Mouse (Mus musculus): ENCODE measurements at regions not wholly inside any gene's neighbourhood (a gene's known extent, or its start where the extent isn't known, plus 50 kb on each side); places are given as distances from the start of the nearest gene placed in this dataset.

- ATAC-seq (ENCODE audit: insufficient read depth, low FRiP score, low TSS enrichment) (no peak), DNase-seq (ENCODE audit: low spot score) (no peak)
- no peak overlapping the region for H3K9ac ChIP-seq (ENCODE audit: low read length)
- no peaks in the 10 kb centered on the region for H3K9me3 ChIP-seq (ENCODE audit: control insufficient read depth, low read length)
- no peaks in the 10 kb centered on the region for H3K4me1 ChIP-seq (ENCODE audit: control insufficient read depth, insufficient read depth, low read length)
- no peak overlapping the region for H3K4me3 ChIP-seq (ENCODE audit: low read depth, low read length)
- no peak overlapping the region for H3K4me2 ChIP-seq (ENCODE audit: low read depth)
- no peak overlapping the region for H3K27ac ChIP-seq (ENCODE audit: low read depth, low read length)
- 65% methylated on average over 9 of the region's 9 CpGs for WGBS
- no peaks in the 10 kb centered on the region for H3K27me3 ChIP-seq (ENCODE audit: control insufficient read depth, insufficient read depth, low read length)
- H3K36me3 ChIP-seq (ENCODE audit: control insufficient read depth, insufficient read depth, low read length): no peaks in the 10 kb centered on the region
These were observed 172.7 kb upstream of the Fstl4 start for GRCm38 (mm10) chr11:52591596-52592180.

- Histone ChIP-seq H3K27me3 (ENCODE audit: control insufficient read depth, insufficient read depth, low read length) (no peaks in the 10 kb centered on the region), H3K4me2 (ENCODE audit: low read depth) (no peak overlapping the region), H3K27ac (ENCODE audit: low read depth, low read length) (no peak overlapping the region), H3K36me3 (ENCODE audit: control insufficient read depth, insufficient read depth, low read length) (no peaks in the 10 kb centered on the region), H3K9me3 (ENCODE audit: control insufficient read depth, low read length) (no peaks in the 10 kb centered on the region), H3K9ac (ENCODE audit: low read length) (no peak overlapping the region), H3K4me3 (ENCODE audit: low read depth, low read length) (no peak overlapping the region), H3K4me1 (ENCODE audit: control insufficient read depth, insufficient read depth, low read length) (no peaks in the 10 kb centered on the region)
- DNase-seq (ENCODE audit: low spot score) (no peak), ATAC-seq (ENCODE audit: insufficient read depth, low FRiP score, low TSS enrichment) (no peak)
- WGBS: 58% methylated on average over 4 of the region's 4 CpGs
These were observed 170.3 kb upstream of the Fstl4 start for GRCm38 (mm10) chr11:52594092-52594491.

- no peaks in the 10 kb centered on the region for H3K9me3 ChIP-seq (ENCODE audit: control insufficient read depth, low read length)
- H3K4me2 ChIP-seq (ENCODE audit: low read depth): no peak overlapping the region
- WGBS: 87% methylated on average over 6 of the region's 6 CpGs
- H3K4me3 ChIP-seq (ENCODE audit: low read depth, low read length): no peak overlapping the region
- H3K9ac ChIP-seq (ENCODE audit: low read length): no peak overlapping the region
- no peaks in the 10 kb centered on the region for H3K4me1 ChIP-seq (ENCODE audit: control insufficient read depth, insufficient read depth, low read length)
- ATAC-seq (ENCODE audit: insufficient read depth, low FRiP score, low TSS enrichment): no peak
- no peak for DNase-seq (ENCODE audit: low spot score)
- no peak overlapping the region for H3K27ac ChIP-seq (ENCODE audit: low read depth, low read length)
- H3K36me3 ChIP-seq (ENCODE audit: control insufficient read depth, insufficient read depth, low read length): no peaks in the 10 kb centered on the region
- H3K27me3 ChIP-seq (ENCODE audit: control insufficient read depth, insufficient read depth, low read length): no peaks in the 10 kb centered on the region
These were observed 163.2 kb upstream of the Fstl4 start for GRCm38 (mm10) chr11:52601196-52601595.

DNA sequence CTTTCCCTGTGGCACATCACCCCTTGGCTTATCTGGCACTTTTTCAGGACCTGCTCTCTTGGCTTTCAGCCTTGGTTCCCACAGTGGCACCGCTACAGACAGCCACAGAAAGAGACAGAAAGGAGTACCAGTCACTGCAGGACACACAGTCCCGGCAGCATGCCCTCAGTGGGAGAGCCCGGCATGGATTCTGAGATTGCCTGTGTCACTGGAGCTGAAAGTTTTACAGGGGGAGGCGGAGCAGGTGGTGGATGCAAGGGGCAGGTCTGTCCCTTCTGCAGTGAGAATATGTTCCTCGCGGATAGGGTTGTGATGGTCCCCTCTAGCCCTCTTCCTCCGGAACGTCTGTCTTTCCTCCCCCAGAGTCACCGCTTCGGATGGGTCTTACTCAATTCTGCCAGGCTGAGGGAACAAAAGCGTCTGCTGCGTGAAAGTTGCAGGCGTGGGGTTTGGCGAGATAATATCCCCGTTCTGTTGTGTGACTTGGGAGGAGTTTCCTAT is 162.3 kb upstream of the Fstl4 start:
- no peak for ATAC-seq (ENCODE audit: insufficient read depth, low FRiP score, low TSS enrichment)
- no peak for DNase-seq (ENCODE audit: low spot score)
- Histone ChIP-seq H3K27me3 (ENCODE audit: control insufficient read depth, insufficient read depth, low read length) (no peaks in the 10 kb centered on the region), H3K36me3 (ENCODE audit: control insufficient read depth, insufficient read depth, low read length) (no peaks in the 10 kb centered on the region), H3K4me1 (ENCODE audit: control insufficient read depth, insufficient read depth, low read length) (no peaks in the 10 kb centered on the region), H3K4me2 (ENCODE audit: low read depth) (no peak overlapping the region), H3K9me3 (ENCODE audit: control insufficient read depth, low read length) (no peaks in the 10 kb centered on the region), H3K9ac (ENCODE audit: low read length) (no peak overlapping the region), H3K4me3 (ENCODE audit: low read depth, low read length) (no peak overlapping the region), H3K27ac (ENCODE audit: low read depth, low read length) (no peak overlapping the region)
- WGBS: 68% methylated on average over 15 of the region's 15 CpGs

DNA sequence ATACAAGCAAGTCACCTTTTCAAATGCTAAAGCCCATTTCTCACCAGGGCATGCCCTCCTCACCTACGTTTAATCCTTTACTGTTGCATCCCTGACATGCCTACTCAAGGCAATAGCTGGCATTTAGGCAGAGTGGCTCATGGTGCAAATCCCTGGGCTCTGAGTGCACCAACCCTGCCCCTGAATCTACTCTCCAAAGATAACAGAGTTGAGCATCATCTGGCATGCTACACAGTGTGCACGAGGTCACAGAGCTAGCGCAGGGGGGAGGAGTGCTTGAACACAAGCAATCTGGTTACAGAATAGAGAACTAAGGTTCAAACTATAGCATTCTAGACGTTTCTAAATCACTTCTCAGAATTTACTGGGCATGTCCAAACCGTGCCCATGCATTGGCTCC is 161.6 kb upstream of the Fstl4 start:
- WGBS: 79% methylated on average over 5 of the region's 5 CpGs
- no peaks in the 10 kb centered on the region for H3K36me3 ChIP-seq (ENCODE audit: control insufficient read depth, insufficient read depth, low read length)
- H3K9me3 ChIP-seq (ENCODE audit: control insufficient read depth, low read length): no peaks in the 10 kb centered on the region
- H3K27ac ChIP-seq (ENCODE audit: low read depth, low read length): no peak overlapping the region
- H3K4me3 ChIP-seq (ENCODE audit: low read depth, low read length): no peak overlapping the region
- no peak overlapping the region for H3K9ac ChIP-seq (ENCODE audit: low read length)
- no peak for ATAC-seq (ENCODE audit: insufficient read depth, low FRiP score, low TSS enrichment)
- H3K27me3 ChIP-seq (ENCODE audit: control insufficient read depth, insufficient read depth, low read length): no peaks in the 10 kb centered on the region
- H3K4me1 ChIP-seq (ENCODE audit: control insufficient read depth, insufficient read depth, low read length): no peaks in the 10 kb centered on the region
- H3K4me2 ChIP-seq (ENCODE audit: low read depth): no peak overlapping the region
- DNase-seq (ENCODE audit: low spot score): no peak

DNA sequence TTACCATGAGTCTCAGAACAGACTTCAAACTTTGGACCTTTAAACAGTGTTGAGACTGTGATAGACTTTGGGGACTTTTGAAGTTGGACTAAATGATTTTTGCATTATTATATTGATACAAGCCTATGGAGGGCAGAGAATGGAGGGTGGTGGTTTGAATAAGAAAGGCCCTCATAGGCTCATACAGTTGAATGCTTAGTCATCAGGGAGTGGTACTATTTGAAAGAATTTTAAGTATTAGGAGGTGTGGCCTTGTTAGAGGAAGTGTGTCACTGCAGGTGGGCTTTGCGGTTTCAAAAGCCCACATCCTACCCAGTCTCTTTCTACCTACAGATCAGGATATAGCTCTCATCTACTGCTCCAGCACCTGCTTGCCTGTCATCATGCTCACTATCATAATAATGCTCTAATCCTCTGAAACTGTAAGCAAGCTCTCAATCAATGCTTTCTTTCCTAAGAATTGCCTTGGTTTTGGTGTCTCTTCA is 153.7 kb upstream of the Fstl4 start:
- no peaks in the 10 kb centered on the region for H3K36me3 ChIP-seq (ENCODE audit: control insufficient read depth, insufficient read depth, low read length)
- H3K9me3 ChIP-seq (ENCODE audit: control insufficient read depth, low read length): no peaks in the 10 kb centered on the region; the same call in 1 of the 2 replicates
- H3K27me3 ChIP-seq (ENCODE audit: control insufficient read depth, insufficient read depth, low read length): no peaks in the 10 kb centered on the region
- ATAC-seq (ENCODE audit: insufficient read depth, low FRiP score, low TSS enrichment) (no peak), DNase-seq (ENCODE audit: low spot score) (no peak)
- no peak overlapping the region for H3K4me2 ChIP-seq (ENCODE audit: low read depth)
- H3K9ac ChIP-seq (ENCODE audit: low read length): no peak overlapping the region
- H3K4me1 ChIP-seq (ENCODE audit: control insufficient read depth, insufficient read depth, low read length): no peaks in the 10 kb centered on the region
- no peak overlapping the region for H3K4me3 ChIP-seq (ENCODE audit: low read depth, low read length)
- 81% methylated on average over 1 of the region's 1 CpGs for WGBS
- H3K27ac ChIP-seq (ENCODE audit: low read depth, low read length): no peak overlapping the region

- Histone ChIP-seq H3K36me3 (ENCODE audit: control insufficient read depth, insufficient read depth, low read length) (no peaks in the 10 kb centered on the region), H3K4me2 (ENCODE audit: low read depth) (no peak overlapping the region), H3K27me3 (ENCODE audit: control insufficient read depth, insufficient read depth, low read length) (no peaks in the 10 kb centered on the region), H3K27ac (ENCODE audit: low read depth, low read length) (no peak overlapping the region), H3K4me1 (ENCODE audit: control insufficient read depth, insufficient read depth, low read length) (no peaks in the 10 kb centered on the region), H3K9ac (ENCODE audit: low read length) (no peak overlapping the region), H3K4me3 (ENCODE audit: low read depth, low read length) (no peak overlapping the region), H3K9me3 (ENCODE audit: control insufficient read depth, low read length) (no peaks in the 10 kb centered on the region)
- DNase-seq (ENCODE audit: low spot score): no peak
- 65% methylated on average over 4 of the region's 4 CpGs for WGBS
- no peak for ATAC-seq (ENCODE audit: insufficient read depth, low FRiP score, low TSS enrichment)
These were observed 148.8 kb upstream of the Fstl4 start for GRCm38 (mm10) chr11:52615622-52616021.

DNA sequence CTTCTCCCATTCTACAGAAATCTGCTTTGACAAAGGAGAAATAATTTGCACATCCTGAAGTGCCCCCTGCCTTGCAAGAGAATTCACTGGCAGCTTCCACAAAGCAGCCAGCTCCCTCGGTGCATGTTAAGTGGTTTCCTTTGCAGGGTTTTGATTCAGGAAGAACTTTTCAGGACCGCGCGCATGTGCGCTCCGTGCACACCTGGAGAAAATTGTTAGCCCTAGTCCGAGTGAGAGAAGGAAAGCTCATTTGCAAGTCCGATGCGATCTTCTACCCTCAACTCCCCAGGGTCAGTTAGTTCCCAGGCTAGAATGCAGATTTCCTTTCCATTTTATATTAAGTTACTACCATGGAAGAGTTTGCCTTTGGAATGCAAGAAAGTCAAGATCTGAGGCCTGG is 145.8 kb upstream of the Fstl4 start:
- Histone ChIP-seq H3K27ac (ENCODE audit: low read depth, low read length) (no peak overlapping the region), H3K27me3 (ENCODE audit: control insufficient read depth, insufficient read depth, low read length) (no peaks in the 10 kb centered on the region), H3K36me3 (ENCODE audit: control insufficient read depth, insufficient read depth, low read length) (no peaks in the 10 kb centered on the region), H3K4me3 (ENCODE audit: low read depth, low read length) (no peak overlapping the region), H3K9me3 (ENCODE audit: control insufficient read depth, low read length) (no peaks in the 10 kb centered on the region), H3K9ac (ENCODE audit: low read length) (no peak overlapping the region), H3K4me1 (ENCODE audit: control insufficient read depth, insufficient read depth, low read length) (no peaks in the 10 kb centered on the region), H3K4me2 (ENCODE audit: low read depth) (no peak overlapping the region)
- no peak for DNase-seq (ENCODE audit: low spot score)
- no peak for ATAC-seq (ENCODE audit: insufficient read depth, low FRiP score, low TSS enrichment)
- 51% methylated on average over 9 of the region's 9 CpGs for WGBS

DNA sequence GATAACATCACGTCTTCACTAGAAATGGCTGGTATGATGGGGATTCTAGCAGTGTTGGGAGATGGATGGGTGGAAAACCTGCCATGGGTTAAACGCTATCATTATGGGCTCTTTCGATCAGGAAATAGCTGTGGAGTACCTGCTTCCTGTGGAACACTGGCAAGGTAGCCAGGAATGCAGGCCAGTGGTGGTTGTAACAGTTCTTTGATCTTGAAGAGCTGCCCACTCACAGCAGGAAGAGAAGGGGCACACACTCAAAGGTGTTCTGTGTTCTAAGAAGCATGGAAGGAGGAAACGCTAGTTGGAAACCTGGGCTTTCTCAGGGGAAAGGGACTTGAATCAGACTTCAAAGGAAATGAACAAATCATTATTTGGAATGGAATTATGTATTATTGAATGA is 141.6 kb upstream of the Fstl4 start:
- 72% methylated on average over 4 of the region's 4 CpGs for WGBS
- Histone ChIP-seq H3K4me3 (ENCODE audit: low read depth, low read length) (no peak overlapping the region), H3K36me3 (ENCODE audit: control insufficient read depth, insufficient read depth, low read length) (no peaks in the 10 kb centered on the region), H3K27me3 (ENCODE audit: control insufficient read depth, insufficient read depth, low read length) (no peaks in the 10 kb centered on the region), H3K9me3 (ENCODE audit: control insufficient read depth, low read length) (no peaks in the 10 kb centered on the region), H3K4me2 (ENCODE audit: low read depth) (no peak overlapping the region), H3K4me1 (ENCODE audit: control insufficient read depth, insufficient read depth, low read length) (no peaks in the 10 kb centered on the region), H3K27ac (ENCODE audit: low read depth, low read length) (no peak overlapping the region), H3K9ac (ENCODE audit: low read length) (no peak overlapping the region)
- DNase-seq (ENCODE audit: low spot score) (no peak), ATAC-seq (ENCODE audit: insufficient read depth, low FRiP score, low TSS enrichment) (no peak)
